Mouse (Mus musculus) midbrain, embryonic 11.5 days (tissue): Measurements from ENCODE around the gene Dlg2. TPM values are rescaled to one million over a fixed set of nuclear protein-coding genes. Genes with fewer than 3 reads are reported as not detected.

Experiments used
- ATAC-seq: fragments of 200-750 bp; cut with Nextera tagmentation; 2 replicates; pipeline ENCODE4 v1.8.0; 2017; ENCODE audit warnings: moderate TSS enrichment, moderate library complexity; ENCODE audit not compliant: low FRiP score
- DNase-seq: peaks from one replicate; pipeline ENCODE4 v3.0.0; 2015; ENCODE audit warnings: low spot score; ENCODE audit errors: missing footprints
- H3K27ac ChIP-seq: fragments of 300-500 bp; sonication (generic); 2 replicates; pipeline ENCODE4 v1.5.1; 2014; ENCODE audit warnings: low read depth, low read length
- H3K27me3 ChIP-seq: fragments of 300-500 bp; sonication (generic); 2 replicates; pipeline ENCODE4 v1.6.1; 2014; ENCODE audit warnings: mild to moderate bottlenecking, low read length, moderate library complexity, mixed read lengths; ENCODE audit not compliant: control insufficient read depth, insufficient read depth
- H3K36me3 ChIP-seq: fragments of 300-500 bp; sonication (generic); 2 replicates; pipeline ENCODE4 v1.6.1; 2014; ENCODE audit warnings: mild to moderate bottlenecking, low read length, moderate library complexity, mixed read lengths; ENCODE audit not compliant: control insufficient read depth, insufficient read depth
- H3K4me1 ChIP-seq: fragments of 300-500 bp; sonication (generic); 2 replicates; pipeline ENCODE4 v1.6.1; 2014; ENCODE audit warnings: low read length; ENCODE audit not compliant: control insufficient read depth, insufficient read depth
- H3K4me2 ChIP-seq: fragments of 300-500 bp; sonication (generic); 2 replicates; pipeline ENCODE4 v1.6.1; 2014; ENCODE audit warnings: mild to moderate bottlenecking, moderate library complexity
- H3K4me3 ChIP-seq: fragments of 300-500 bp; sonication (generic); 2 replicates; pipeline ENCODE4 v1.5.1; 2014; ENCODE audit warnings: low read depth, low read length
- H3K9ac ChIP-seq: fragments of 300-500 bp; sonication (generic); 2 replicates; pipeline ENCODE4 v1.6.1; 2014; ENCODE audit warnings: low read length
- H3K9me3 ChIP-seq: fragments of 300-500 bp; sonication (generic); 2 replicates; pipeline ENCODE4 v1.6.1; 2016; ENCODE audit warnings: low read length; ENCODE audit not compliant: control insufficient read depth
- WGBS: fragments of 180-500 bp; shearing (Covaris S2); extraction: QIAGEN DNeasy Blood & Tissue Kit; methylation state at CpG from one replicate; pipeline ENCODE4 v1.1.7; 2014; 5-methylcytosine and 5-hydroxymethylcytosine counted together
- polyA plus RNA-seq: library from polyadenylated mRNA; unstranded; fragments of >200 nt; fragmentation: Nextera tagmentation; extraction: Ambion mirVana; gene quantifications from 2 replicates; pipeline ENCODE4 v1.2.1, GENCODE M21; 2014

Dlg2 gene
- polyA plus RNA-seq, 1 experiment from 2014 or later, result 1.8 TPM

DNA sequence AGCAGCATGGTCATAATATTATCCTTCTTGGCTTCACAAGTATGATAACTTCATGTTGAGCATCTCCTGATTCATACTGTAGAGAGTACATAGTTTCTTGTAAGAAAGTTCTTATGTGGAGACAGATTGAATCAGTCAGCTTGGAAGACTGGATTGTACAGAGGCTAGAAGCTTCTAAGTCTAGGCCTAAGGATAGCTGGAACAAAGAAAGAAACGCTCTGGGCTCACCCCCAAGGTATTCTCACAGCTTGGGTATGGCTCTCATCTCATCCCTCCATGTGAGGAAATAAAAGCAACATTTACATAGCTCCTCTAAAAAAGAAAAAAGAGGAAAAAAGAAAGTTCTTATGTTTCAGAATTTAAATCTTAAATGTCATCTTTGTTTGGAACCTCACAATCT lies 1466.8 kb downstream of the Dlg2 start:
- DNase-seq (no peak), ATAC-seq (no peak)
- H3K36me3 ChIP-seq, result no peaks in the 10 kb centered on the region
- WGBS, result 86% methylated on average over 1 of the region's 1 CpGs
- no peak overlapping the region for H3K4me2 ChIP-seq
- H3K9ac ChIP-seq, result no peak overlapping the region
- H3K4me3 ChIP-seq, result no peak overlapping the region
- no peak overlapping the region for H3K27ac ChIP-seq
- H3K27me3 ChIP-seq, result no peaks in the 10 kb centered on the region
- no peaks in the 10 kb centered on the region for H3K9me3 ChIP-seq
- no peaks in the 10 kb centered on the region for H3K4me1 ChIP-seq

DNA sequence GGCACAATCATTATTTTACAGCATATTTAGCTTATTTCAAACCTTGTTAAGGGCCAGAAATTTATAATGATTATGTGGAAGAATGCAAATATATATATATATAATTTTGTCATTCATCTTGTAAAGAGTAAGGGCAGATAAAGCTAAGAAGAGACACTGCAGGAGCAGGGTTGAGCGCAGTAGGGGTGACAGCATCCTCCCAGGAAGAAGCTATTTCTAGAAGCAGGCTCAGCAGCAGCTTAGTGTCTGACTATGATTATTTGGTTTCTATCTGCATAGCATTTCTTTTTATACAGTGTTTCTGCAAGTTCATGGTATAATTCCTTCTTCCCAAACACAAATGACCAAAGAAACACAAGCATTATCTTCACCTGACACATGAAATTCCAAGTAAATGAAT lies 1479.1 kb downstream of the Dlg2 start:
- Histone ChIP-seq H3K36me3 (no peaks in the 10 kb centered on the region), H3K27ac (no peak overlapping the region), H3K4me1 (no peaks in the 10 kb centered on the region), H3K9ac (no peak overlapping the region), H3K9me3 (no peaks in the 10 kb centered on the region), H3K4me3 (no peak overlapping the region), H3K4me2 (no peak overlapping the region), H3K27me3 (no peaks in the 10 kb centered on the region)
- ATAC-seq (no peak), DNase-seq (no peak)
- WGBS, result 94% methylated on average over 1 of the region's 1 CpGs

GRCm38 (mm10) chr7:91962956-91963355 lies 1486.5 kb downstream of the Dlg2 start:
- Histone ChIP-seq H3K9me3 (no peaks in the 10 kb centered on the region), H3K4me1 (no peaks in the 10 kb centered on the region), H3K27ac (no peak overlapping the region), H3K27me3 (no peaks in the 10 kb centered on the region), H3K36me3 (no peaks in the 10 kb centered on the region), H3K4me3 (no peak overlapping the region), H3K9ac (no peak overlapping the region), H3K4me2 (no peak overlapping the region)
- WGBS, result 87% methylated on average over 2 of the region's 2 CpGs
- DNase-seq (no peak), ATAC-seq (no peak)

- Histone ChIP-seq H3K27me3 (no peaks in the 10 kb centered on the region), H3K4me3 (no peak overlapping the region), H3K9ac (no peak overlapping the region), H3K27ac (no peak overlapping the region), H3K9me3 (no peaks in the 10 kb centered on the region), H3K4me2 (no peak overlapping the region), H3K4me1 (no peaks in the 10 kb centered on the region), H3K36me3 (no peaks in the 10 kb centered on the region)
- no peak for DNase-seq
- WGBS, result 73% methylated on average over 1 of the region's 1 CpGs
- ATAC-seq, result no peak
Measured at GRCm38 (mm10) chr7:91972970-91973369, 1496.5 kb downstream of the Dlg2 start.

- H3K9ac ChIP-seq, result no peak overlapping the region
- DNase-seq (no peak), ATAC-seq (no peak)
- WGBS, result 83% methylated on average over 5 of the region's 5 CpGs
- no peaks in the 10 kb centered on the region for H3K27me3 ChIP-seq
- no peak overlapping the region for H3K4me3 ChIP-seq
- H3K4me2 ChIP-seq, result no peak overlapping the region
- H3K36me3 ChIP-seq, result no peaks in the 10 kb centered on the region
- no peak overlapping the region for H3K27ac ChIP-seq
- no peaks in the 10 kb centered on the region for H3K4me1 ChIP-seq
- H3K9me3 ChIP-seq, result no peaks in the 10 kb centered on the region
Measured at GRCm38 (mm10) chr7:92003769-92004455, 1527.4 kb downstream of the Dlg2 start.

DNA sequence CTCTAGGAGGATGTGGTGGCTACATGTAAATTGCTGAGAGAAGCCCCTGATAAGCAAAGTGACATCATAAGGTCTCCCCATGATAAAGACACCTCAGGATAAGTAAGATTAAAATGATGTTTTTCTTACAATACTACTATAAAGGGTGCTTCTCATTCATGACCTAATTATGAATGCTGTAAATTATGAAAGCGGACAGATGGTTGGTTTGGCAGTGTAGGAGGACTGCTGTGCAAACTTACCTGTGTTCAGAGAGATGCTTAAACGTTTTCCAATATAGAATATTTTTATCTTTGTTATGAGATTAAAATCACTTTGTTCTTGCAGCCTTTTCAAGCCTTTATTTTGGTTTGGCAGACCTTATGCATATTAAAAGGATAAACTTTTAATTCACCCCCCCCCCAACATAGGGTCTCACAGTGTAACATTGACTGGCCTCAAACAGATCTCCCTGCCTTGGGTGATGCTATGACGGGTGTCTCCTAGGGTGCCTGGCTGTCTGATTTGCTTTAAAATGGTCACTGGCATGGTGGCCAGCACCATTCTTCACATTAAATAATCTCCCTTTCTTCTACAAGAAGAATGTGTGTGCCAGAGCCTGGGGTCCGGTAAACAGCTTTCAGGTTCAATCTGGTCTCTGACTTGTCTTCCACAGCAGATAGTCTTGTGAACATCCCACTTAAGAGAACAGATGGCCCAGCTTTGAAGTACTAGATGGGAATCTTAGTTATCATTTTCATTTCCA lies 1529.4 kb downstream of the Dlg2 start:
- Histone ChIP-seq H3K27ac (no peak overlapping the region), H3K36me3 (no peaks in the 10 kb centered on the region), H3K4me1 (no peaks in the 10 kb centered on the region), H3K9me3 (no peaks in the 10 kb centered on the region), H3K9ac (no peak overlapping the region), H3K4me2 (no peak overlapping the region), H3K4me3 (no peak overlapping the region), H3K27me3 (no peaks in the 10 kb centered on the region)
- WGBS, result 78% methylated on average over 4 of the region's 4 CpGs
- no peak for DNase-seq
- ATAC-seq, result no peak

- no peaks in the 10 kb centered on the region for H3K9me3 ChIP-seq
- no peak overlapping the region for H3K4me3 ChIP-seq
- H3K4me1 ChIP-seq, result no peaks in the 10 kb centered on the region
- H3K9ac ChIP-seq, result no peak overlapping the region
- no peak overlapping the region for H3K27ac ChIP-seq
- H3K27me3 ChIP-seq, result no peaks in the 10 kb centered on the region
- ATAC-seq (no peak), DNase-seq (no peak)
- H3K4me2 ChIP-seq, result no peak overlapping the region
- H3K36me3 ChIP-seq, result no peaks in the 10 kb centered on the region
- 90% methylated on average over 1 of the region's 1 CpGs for WGBS
Measured at GRCm38 (mm10) chr7:92008702-92009101, 1532.2 kb downstream of the Dlg2 start.

DNA sequence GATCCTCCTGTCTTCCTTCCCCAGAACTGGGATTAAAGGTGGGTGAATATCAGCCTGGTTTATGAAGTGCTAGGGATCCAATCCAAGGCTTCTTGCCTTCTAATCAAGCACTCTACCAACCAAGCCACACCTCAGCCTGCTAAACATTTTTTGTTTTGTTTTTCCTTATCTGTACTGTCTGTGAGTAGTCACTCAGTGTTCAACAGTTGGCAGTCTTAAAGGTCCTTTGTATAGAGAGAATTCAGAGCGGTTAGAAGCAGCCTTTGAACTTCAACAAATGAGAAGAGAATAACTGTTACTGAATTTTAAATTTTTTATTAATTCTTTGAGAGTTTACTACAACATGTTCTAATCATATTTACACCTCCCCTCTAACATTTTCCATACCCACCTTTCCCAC lies 1548.5 kb downstream of the Dlg2 start:
- no peaks in the 10 kb centered on the region for H3K4me1 ChIP-seq
- H3K4me2 ChIP-seq, result no peak overlapping the region
- no peaks in the 10 kb centered on the region for H3K9me3 ChIP-seq
- H3K4me3 ChIP-seq, result no peak overlapping the region
- no peak overlapping the region for H3K27ac ChIP-seq
- H3K36me3 ChIP-seq, result no peaks in the 10 kb centered on the region
- DNase-seq (no peak), ATAC-seq (no peak)
- H3K27me3 ChIP-seq, result no peaks in the 10 kb centered on the region
- H3K9ac ChIP-seq, result no peak overlapping the region
- 80% methylated on average over 1 of the region's 1 CpGs for WGBS

DNA sequence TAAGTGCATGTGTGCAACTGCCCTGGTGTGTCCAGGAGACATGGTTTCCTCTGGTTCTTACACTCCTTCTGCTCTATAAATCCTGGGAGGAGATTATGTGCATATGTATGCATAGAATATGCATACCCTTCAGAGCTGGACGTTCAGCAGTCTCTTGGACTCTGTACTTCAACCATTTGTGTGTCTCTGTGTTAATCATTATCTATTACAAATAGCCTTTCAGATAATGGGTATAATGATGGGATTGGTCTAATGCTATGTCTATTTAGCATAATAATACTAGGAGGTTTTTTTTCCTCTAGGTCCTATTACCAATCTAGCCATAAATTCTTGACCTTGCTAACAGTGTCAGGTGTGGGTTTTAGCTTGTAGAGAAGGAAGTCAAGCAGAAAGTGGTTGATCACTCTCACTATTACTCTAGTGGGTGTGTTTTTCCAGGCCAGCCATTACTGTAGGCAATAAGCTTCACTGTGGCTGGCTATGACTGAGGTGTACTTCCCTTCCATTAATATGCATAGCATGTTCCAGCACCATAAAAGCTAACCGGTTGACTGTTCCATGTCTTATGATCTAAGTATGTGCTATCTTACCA lies 1549.1 kb downstream of the Dlg2 start:
- Histone ChIP-seq H3K4me3 (no peak overlapping the region), H3K9me3 (no peaks in the 10 kb centered on the region), H3K27me3 (no peaks in the 10 kb centered on the region), H3K9ac (no peak overlapping the region), H3K36me3 (no peaks in the 10 kb centered on the region), H3K4me1 (no peaks in the 10 kb centered on the region), H3K27ac (no peak overlapping the region), H3K4me2 (no peak overlapping the region)
- DNase-seq (no peak), ATAC-seq (no peak)
- WGBS, result 88% methylated on average over 2 of the region's 2 CpGs
